Mouse (Mus musculus): ENCODE data around the gene Cfap52. TPM values are rescaled to one million over a fixed set of nuclear protein-coding genes. Genes with fewer than 3 reads are reported as not detected.

Gene Cfap52
- polyA plus RNA-seq (2012; rRNA removed) (0.02 TPM in 1 of 2 replicates, not detected in the other), polyA plus RNA-seq (2014; fragmentation: Nextera tagmentation; extraction: Ambion mirVana) (not detected in 2 replicates)

GRCm38 (mm10) chr11:67965242-67965883, at the start of gene Cfap52:
TSS of gene Cfap52 (minus strand) at chr11:67965651.
- WGBS (ENCODE audit: insufficient replicate concordance), result 8% methylated on average over 15 of the region's 15 CpGs
- H3K27ac ChIP-seq, result no peak within 1 kb of the TSS
- TF ChIP-seq CTCF (IDR thresholded peaks at IDR 0.05; ENCODE audit: low read depth) (no peak), EP300 (IDR thresholded peaks at IDR 0.05; ENCODE audit: low read depth) (no peak)
- peak within 1 kb of the TSS; percentile 86 to 94 for H3K4me3 ChIP-seq (ENCODE audit: insufficient read depth in 1 of 2, low read depth in 2 of 2, low read length in 2 of 2)
- no peaks in the 10 kb centered on the region for H3K9me3 ChIP-seq (ENCODE audit: control insufficient read depth, low read length)
- peak within 1 kb of the TSS; percentile 87 for H3K9ac ChIP-seq (replicated peaks)
- no peaks in the 10 kb centered on the region for H3K27me3 ChIP-seq (ENCODE audit: control insufficient read depth, insufficient read depth, low read length)
- H3K36me3 ChIP-seq (replicated peaks; ENCODE audit: control insufficient read depth, insufficient read depth, low read depth), result no peaks in the 10 kb centered on the region
- ATAC-seq (ENCODE audit: insufficient read depth) (peak; percentile 47; the same call in 1 of the 2 replicates), DNase-seq (ENCODE audit: low read depth in 3 of 3, low spot score in 3 of 3) (peak; percentile 60 to 68 (median 62))
- peaks cover 6 to 7% of the 10 kb centered on the region in 2 experiments for H3K4me1 ChIP-seq (replicated peaks; ENCODE audit: control insufficient read depth in 2 of 2, insufficient read depth in 2 of 2, low read length in 1 of 2)
- H3K4me2 ChIP-seq (ENCODE audit: low read depth), result peak within 1 kb of the TSS; percentile 92

GRCm38 (mm10) chr11:68012207-68012606, 46.8 kb upstream of the Cfap52 start:
- Histone ChIP-seq H3K9me3 (ENCODE audit: control insufficient read depth, low read length) (no peaks in the 10 kb centered on the region), H3K9ac (replicated peaks) (no peak overlapping the region), H3K27ac (no peak overlapping the region), H3K4me1 (replicated peaks; ENCODE audit: control insufficient read depth in 2 of 2, insufficient read depth in 2 of 2, low read length in 1 of 2) (no peaks in the 10 kb centered on the region; a peak in 1 of 4 replicates), H3K27me3 (ENCODE audit: control insufficient read depth, insufficient read depth, low read length) (no peaks in the 10 kb centered on the region), H3K4me3 (ENCODE audit: insufficient read depth in 1 of 2, low read depth in 2 of 2, low read length in 2 of 2) (no peak overlapping the region), H3K36me3 (replicated peaks; ENCODE audit: control insufficient read depth, insufficient read depth, low read depth) (no peaks in the 10 kb centered on the region), H3K4me2 (ENCODE audit: low read depth) (no peak overlapping the region)
- TF ChIP-seq CTCF (IDR thresholded peaks at IDR 0.05; ENCODE audit: low read depth) (no peak), EP300 (IDR thresholded peaks at IDR 0.05; ENCODE audit: low read depth) (no peak)
- WGBS (ENCODE audit: insufficient replicate concordance), result 74% methylated on average over 7 of the region's 7 CpGs
- DNase-seq (ENCODE audit: low read depth in 3 of 3, low spot score in 3 of 3) (no peak), ATAC-seq (ENCODE audit: insufficient read depth) (no peak)

GRCm38 (mm10) chr11:68009377-68009776, 43.9 kb upstream of the Cfap52 start:
- H3K27ac ChIP-seq, result no peak overlapping the region
- ATAC-seq (ENCODE audit: insufficient read depth), result no peak

GRCm38 (mm10) chr11:68007645-68008044, 42.2 kb upstream of the Cfap52 start:
- Histone ChIP-seq H3K4me3 (ENCODE audit: insufficient read depth in 1 of 2, low read depth in 2 of 2, low read length in 2 of 2) (no peak overlapping the region), H3K4me2 (ENCODE audit: low read depth) (no peak overlapping the region), H3K9ac (replicated peaks) (no peak overlapping the region), H3K27me3 (ENCODE audit: control insufficient read depth, insufficient read depth, low read length) (no peaks in the 10 kb centered on the region), H3K4me1 (replicated peaks; ENCODE audit: control insufficient read depth in 2 of 2, insufficient read depth in 2 of 2, low read length in 1 of 2) (no peaks in the 10 kb centered on the region; a peak in 1 of 4 replicates), H3K9me3 (ENCODE audit: control insufficient read depth, low read length) (no peaks in the 10 kb centered on the region), H3K36me3 (replicated peaks; ENCODE audit: control insufficient read depth, insufficient read depth, low read depth) (no peaks in the 10 kb centered on the region), H3K27ac (no peak overlapping the region)
- TF ChIP-seq EP300 (IDR thresholded peaks at IDR 0.05; ENCODE audit: low read depth) (no peak), CTCF (IDR thresholded peaks at IDR 0.05; ENCODE audit: low read depth) (no peak)
- WGBS (ENCODE audit: insufficient replicate concordance), result 70% methylated on average over 6 of the region's 6 CpGs
- DNase-seq (ENCODE audit: low read depth in 3 of 3, low spot score in 3 of 3), result no peak
- no peak for ATAC-seq (ENCODE audit: insufficient read depth)

More at GRCm38 (mm10) chr11:68009377-68009776, 43.9 kb upstream of the Cfap52 start:
- 60% methylated on average over 5 of the region's 5 CpGs for WGBS (ENCODE audit: insufficient replicate concordance)
- H3K9ac ChIP-seq (replicated peaks), result no peak overlapping the region
- H3K9me3 ChIP-seq (ENCODE audit: control insufficient read depth, low read length), result no peaks in the 10 kb centered on the region
- no peak overlapping the region for H3K4me2 ChIP-seq (ENCODE audit: low read depth)
- no peaks in the 10 kb centered on the region for H3K36me3 ChIP-seq (replicated peaks; ENCODE audit: control insufficient read depth, insufficient read depth, low read depth)
- DNase-seq (ENCODE audit: low read depth in 3 of 3, low spot score in 3 of 3), result no peak
- no peak overlapping the region for H3K4me3 ChIP-seq (ENCODE audit: insufficient read depth in 1 of 2, low read depth in 2 of 2, low read length in 2 of 2)
- no peaks in the 10 kb centered on the region; a peak in 1 of 4 replicates for H3K4me1 ChIP-seq (replicated peaks; ENCODE audit: control insufficient read depth in 2 of 2, insufficient read depth in 2 of 2, low read length in 1 of 2)
- H3K27me3 ChIP-seq (ENCODE audit: control insufficient read depth, insufficient read depth, low read length), result no peaks in the 10 kb centered on the region
- no peak for TF ChIP-seq CTCF (IDR thresholded peaks at IDR 0.05; ENCODE audit: low read depth)
- TF ChIP-seq EP300 (IDR thresholded peaks at IDR 0.05; ENCODE audit: low read depth), result no peak

GRCm38 (mm10) chr11:68006216-68006789, 40.9 kb upstream of the Cfap52 start:
- Histone ChIP-seq H3K9me3 (ENCODE audit: control insufficient read depth, low read length) (no peaks in the 10 kb centered on the region), H3K4me1 (replicated peaks; ENCODE audit: control insufficient read depth in 2 of 2, insufficient read depth in 2 of 2, low read length in 1 of 2) (no peaks in the 10 kb centered on the region; a peak in 1 of 4 replicates), H3K9ac (replicated peaks) (no peak overlapping the region), H3K4me2 (ENCODE audit: low read depth) (no peak overlapping the region), H3K36me3 (replicated peaks; ENCODE audit: control insufficient read depth, insufficient read depth, low read depth) (no peaks in the 10 kb centered on the region), H3K4me3 (ENCODE audit: insufficient read depth in 1 of 2, low read depth in 2 of 2, low read length in 2 of 2) (no peak overlapping the region), H3K27me3 (ENCODE audit: control insufficient read depth, insufficient read depth, low read length) (no peaks in the 10 kb centered on the region), H3K27ac (no peak overlapping the region)
- no peak for ATAC-seq (ENCODE audit: insufficient read depth)
- 51% methylated on average over 8 of the region's 8 CpGs for WGBS (ENCODE audit: insufficient replicate concordance)
- DNase-seq (ENCODE audit: low read depth in 3 of 3, low spot score in 3 of 3), result no peak
- TF ChIP-seq CTCF (IDR thresholded peaks at IDR 0.05; ENCODE audit: low read depth), result no peak
